Mouse (Mus musculus) neutrophil, adult 65 days (primary cell): Measurements from ENCODE around the gene Tbca. TPM values are rescaled to one million over a fixed set of nuclear protein-coding genes. Genes with fewer than 3 reads are reported as not detected.

Experiments used
- total RNA-seq: library from RNA; stranded (reverse); gene quantifications from 2 replicates; pipeline ENCODE4 v1.2.4, GENCODE M21; 2023

The Tbca gene
- total RNA-seq: 36.9 and 37.4 TPM in 2 replicates

DNA sequence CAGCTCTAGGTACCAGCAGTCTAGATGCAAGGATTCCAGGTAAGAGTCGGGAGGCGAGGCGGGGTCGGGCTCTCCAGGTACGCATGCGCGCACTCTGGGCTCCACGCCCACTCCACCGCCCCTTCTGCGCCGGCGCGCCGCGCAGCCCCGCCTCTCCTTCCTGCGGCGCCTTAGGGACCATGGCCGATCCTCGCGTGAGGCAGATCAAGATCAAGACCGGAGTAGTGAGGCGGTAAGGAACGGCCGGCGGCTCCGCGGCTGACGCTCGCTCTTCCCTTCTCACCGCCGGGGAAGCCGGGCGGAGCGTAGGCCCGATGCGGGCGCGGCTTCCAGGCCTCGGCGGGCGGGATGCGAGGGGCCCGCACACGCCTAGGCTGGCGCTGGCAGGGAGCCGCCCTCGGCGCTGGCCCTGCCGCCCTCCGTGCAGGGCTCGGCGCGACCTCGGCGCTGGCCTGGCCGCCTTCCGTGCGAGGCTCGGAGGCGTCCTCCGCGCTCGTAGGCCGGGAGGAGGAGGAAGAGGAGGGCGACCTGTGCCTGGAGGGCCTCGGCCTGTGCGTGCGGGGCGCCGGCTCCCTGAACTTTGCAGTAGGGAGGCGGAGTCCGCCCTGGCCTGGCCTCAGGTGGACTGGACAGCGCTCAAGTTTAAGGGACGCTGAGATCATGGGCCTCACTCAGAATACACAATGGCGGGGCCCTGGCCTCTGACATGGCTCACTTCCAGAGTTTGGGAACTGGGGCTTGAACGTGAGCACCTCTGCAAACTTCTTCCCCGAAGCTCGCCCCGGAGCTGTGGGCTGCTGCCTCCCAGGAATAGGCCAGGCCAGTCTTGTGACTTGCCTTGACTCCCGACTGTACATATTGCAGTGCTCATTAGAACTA, at the start of gene Tbca:
TSS of gene Tbca (plus strand) at position 140 of the 879 bp plus-strand sequence.

DNA sequence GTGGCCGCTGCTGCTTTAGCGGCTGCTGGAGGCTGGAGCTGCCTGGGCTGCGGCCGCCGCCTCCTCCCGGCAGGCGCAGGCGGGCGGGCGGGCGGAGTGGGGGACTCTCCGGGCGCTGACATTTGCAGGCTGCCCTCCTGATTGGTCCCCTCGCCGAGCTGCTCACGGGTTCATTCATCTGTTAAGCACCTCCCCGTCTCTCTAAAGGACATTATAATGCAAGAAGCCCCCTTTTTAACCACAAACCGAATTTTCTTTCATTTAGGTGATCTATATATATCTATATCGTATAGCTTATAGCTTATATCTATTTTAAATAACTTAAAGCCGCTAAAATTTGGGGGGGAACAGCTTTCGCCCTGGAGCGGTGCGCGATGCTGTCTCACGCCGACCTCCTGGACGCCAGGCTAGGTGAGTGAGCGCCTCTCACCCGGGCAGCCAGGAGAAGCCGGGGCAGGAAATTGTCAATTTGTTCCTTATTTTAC, 86.7 kb downstream of the Tbca start, which contains the start of gene Otp:
TSS of gene Otp (plus strand) at position 207 of the 485 bp plus-strand sequence.

Other genes with a start within 250 kb of the Tbca start
- gene Otp, start 86.7 kb downstream of the Tbca start, total RNA-seq: not detected in 2 replicates
- 8.5 and 14.2 TPM in 2 replicates for gene Wdr41, start 187.4 kb downstream of the Tbca start, total RNA-seq